Mouse (Mus musculus) ovary, postnatal 10 days (tissue): ENCODE data around the gene Ppp1r3g.
A peak's percentile ranks its signal among the peaks of the same experiment; 100 is the strongest.
"Not testable (repeated sequence)": the region's sequence is repeated elsewhere in the genome, so short reads cannot be mapped to it uniquely, and the experiment has no call there.

Source experiments
- DNase-seq: peaks from one replicate; pipeline ENCODE4 v3.0.0; 2022; ENCODE audit warnings: low spot score

Gene Ppp1r3g

GRCm38 (mm10) chr13:35958539-35958938 is at the start of gene Ppp1r3g:
Gene Ppp1r3g, plus strand, starts transcription at chr13:35958839.
- DNase-seq, result no peak

DNA sequence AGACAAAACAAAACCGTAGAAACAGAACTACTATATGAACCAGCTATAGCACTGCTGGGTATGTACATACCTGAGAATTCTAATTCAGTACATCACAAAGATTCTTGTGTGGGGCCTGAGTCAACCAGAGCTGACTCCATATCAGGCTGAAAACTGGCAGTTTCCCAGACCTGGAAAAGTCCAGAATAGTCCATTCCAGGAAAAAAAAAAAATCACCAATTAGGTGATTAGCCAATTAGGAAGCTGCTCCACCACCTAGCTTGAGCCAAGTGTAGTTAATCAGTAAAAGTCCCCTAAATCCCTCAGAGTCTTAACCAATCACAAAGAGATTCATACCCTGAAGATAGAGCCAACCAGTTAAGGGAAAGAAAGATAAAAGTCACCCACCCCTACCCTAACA is 47.2 kb upstream of the Ppp1r3g start:
- no peak for DNase-seq

- no peak for DNase-seq
Observed at GRCm38 (mm10) chr13:35937991-35938390, 20.6 kb upstream of the Ppp1r3g start.

GRCm38 (mm10) chr13:35939871-35940665 is 18.6 kb upstream of the Ppp1r3g start:
- no peak for DNase-seq

DNA sequence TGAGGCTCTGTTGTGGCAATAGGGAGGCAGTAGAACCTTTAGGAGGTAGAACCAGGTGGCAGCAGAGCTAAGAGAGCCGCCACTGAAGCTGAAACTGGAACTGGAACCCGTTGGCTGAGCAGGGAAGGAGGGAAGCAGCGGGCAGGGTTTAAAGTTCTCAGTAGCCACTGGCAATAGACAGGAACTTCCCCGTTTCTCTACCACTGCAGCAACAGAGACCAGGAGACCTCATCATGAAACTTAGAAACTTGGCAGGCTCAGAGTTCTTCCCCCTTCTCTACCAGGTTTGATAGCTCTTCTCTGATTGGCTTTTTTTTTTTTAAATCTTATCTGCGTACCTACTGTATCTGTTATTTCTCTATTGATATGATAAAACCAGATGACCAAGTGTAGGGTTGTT is 17.7 kb upstream of the Ppp1r3g start:
- DNase-seq, result no peak

DNA sequence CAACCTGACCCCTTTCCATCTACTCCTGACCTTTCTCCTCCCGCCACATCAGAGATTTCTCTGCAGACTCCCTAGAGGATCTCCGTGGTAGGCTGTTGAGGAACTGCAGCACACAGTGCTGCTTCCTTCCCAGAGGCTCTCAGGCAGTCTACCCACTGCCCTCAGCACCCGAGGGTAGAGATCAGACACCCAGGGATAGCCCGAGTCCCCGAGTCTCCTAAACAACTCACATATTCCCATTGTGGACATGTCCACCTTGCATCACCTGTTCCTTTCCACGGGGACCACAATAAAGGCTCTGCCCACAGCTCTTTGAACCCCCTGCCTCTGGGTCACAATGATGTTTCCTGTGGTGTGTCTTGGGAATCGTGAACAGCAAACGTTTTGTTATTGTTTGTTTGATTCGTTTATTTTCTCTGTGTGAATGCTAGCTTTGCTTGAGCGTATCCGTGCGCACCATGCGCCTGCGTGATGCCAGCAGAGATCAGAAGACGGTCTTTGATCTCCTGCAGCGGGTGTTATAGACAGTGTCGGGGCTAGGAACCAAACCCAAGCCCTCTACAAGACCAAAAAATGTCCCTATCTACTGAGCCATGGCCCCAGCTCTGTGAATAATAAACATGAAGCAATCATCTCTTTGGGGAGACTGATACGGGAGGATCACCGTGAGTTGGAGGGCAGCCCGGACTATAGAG is 11.8 kb upstream of the Ppp1r3g start:
- no peak for DNase-seq

GRCm38 (mm10) chr13:35947354-35948000 is 11.2 kb upstream of the Ppp1r3g start:
- peak; percentile 45 for DNase-seq

DNA sequence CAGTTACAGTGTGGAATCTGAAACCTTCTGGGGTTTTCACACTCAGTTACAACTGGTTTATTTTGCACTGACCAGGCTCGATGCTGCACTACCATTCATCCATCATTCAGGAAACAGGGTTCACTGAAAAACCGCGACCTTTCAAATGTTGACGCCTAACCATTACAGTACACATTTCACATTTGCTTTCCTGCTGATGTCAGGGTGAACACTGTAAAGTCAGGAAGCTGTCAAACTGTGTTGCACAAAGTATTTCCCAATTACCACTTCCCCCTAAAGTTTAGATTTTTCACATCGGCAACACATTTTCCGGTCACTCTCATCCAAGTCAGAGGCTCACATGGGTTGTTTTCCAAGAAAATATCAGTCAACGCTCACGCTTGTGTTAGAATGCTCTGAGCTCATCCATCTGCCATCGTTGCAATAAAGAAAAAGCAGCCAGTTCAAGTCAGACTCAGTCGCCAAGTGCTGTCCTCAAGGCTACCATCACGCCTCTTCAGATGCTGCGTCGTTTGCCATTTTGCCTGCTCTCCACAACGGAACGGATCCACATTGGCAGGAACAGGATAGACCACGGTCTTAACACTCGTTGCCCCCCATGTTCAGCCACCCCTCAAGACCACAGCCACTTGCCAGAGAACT is 8.7 kb upstream of the Ppp1r3g start:
- DNase-seq, result no peak

DNA sequence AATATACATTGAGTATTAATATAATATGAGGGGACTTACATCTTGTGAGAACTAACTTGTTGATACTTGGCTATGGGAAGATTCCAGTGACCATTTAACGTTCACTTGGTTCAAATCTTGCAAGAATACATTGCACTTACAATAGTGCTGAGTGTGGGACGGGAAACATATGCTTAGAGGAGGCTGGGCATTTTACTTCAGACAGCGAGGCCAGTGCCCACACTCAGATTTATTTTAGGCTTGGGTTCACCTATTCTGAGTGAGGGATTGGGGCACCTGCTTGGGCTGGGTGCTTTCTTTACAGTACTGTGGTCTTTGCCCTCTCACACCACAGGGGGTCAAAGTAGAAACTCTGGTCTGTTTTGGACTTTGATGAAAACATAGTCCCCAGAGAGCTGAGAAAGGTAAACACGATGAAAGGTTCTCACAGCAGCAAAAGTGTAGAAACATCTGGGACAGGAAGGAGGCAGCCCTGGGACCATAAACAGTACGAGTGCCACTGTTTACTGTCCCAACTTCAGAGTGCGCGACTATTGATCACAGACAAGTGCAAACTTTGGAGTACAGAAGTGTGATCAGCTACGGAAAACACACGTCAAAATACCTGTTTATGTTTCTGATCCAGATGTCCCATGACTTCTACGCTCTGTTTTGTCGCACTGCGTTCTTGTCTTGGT is 890 bp downstream of the Ppp1r3g start:
- DNase-seq, result no peak

DNA sequence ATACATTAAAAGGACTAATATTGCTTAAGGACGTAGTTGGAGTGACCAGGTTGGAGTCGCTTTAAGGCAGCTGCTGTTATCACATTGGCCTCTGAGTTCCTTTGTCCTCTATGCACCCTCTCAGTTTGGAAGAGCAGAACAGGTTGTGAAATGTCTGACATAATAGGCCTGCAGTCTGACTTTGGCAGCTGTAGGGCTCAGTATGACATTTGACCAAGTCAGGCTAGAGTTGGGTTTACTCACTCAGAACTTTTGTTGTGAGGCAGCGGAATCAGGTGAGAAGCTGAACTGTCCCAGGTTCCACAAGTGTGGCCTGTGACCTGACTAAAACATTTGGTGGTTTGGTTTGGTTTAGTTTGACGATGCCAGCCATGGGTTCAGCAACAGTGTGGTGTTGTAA is 4.9 kb downstream of the Ppp1r3g start:
- DNase-seq, result no peak

GRCm38 (mm10) chr13:35967690-35968089 is 9.1 kb downstream of the Ppp1r3g start:
- no peak for DNase-seq

DNA sequence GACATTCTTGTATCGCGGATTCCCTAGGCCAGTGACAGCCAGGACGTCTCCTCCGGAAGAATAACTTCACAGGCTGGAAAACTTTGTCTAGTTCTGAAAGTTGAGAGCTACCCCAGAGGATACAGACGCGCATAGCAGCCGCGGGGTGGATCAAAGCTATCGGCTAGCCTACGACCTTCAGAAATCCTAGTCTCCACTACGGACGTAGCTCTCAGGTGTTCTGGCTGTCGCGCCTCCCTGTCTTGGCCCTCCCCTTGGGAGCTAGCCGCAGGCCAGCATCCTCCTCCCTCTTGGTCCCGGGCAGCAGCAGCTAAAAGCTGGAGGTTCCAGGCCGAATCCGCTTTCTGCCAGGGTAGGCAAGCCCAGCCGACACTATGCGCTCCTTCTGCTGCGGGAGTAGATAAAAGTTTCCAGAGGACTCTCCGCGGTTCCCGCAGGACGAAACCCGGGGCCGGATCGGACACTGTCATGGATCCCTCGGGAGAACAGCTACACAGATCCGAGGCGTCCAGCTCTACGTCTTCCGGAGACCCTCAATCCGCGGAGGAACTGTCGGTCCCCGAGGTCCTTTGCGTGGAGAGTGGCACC is 9.6 kb downstream of the Ppp1r3g start:
- DNase-seq, result peak; percentile 7

DNA sequence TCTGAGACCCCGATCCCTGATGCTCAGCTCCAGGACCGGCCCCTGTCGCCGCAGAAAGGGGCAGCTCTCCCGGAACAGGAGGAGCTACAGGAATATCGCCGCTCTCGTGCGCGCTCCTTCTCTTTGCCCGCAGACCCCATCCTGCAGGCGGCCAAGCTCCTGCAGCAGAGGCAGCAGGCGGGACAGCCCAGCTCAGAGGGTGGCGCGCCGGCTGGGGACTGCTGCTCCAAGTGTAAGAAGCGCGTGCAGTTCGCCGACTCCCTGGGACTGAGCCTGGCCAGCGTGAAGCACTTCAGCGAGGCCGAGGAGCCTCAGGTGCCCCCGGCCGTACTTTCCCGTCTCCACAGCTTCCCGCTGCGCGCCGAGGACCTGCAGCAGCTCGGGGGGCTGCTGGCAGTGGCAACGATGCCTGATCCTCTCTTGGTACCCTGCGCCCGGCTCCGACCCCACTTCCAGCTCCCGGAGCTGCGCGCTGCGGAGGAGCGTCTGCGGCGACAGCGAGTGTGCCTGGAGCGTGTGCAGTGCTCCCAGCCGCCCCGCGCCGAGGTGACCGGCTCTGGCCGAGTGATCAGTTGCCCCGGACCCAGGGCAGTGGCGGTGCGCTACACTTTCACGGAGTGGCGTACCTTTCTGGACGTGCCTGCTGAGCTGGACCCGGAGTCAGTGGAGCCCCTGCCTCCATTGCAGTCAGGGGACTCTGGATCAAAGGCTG is 10.2 kb downstream of the Ppp1r3g start:
- DNase-seq, result peak; percentile 9

- DNase-seq, result no peak
Observed at GRCm38 (mm10) chr13:35969431-35969721, 10.7 kb downstream of the Ppp1r3g start.

DNA sequence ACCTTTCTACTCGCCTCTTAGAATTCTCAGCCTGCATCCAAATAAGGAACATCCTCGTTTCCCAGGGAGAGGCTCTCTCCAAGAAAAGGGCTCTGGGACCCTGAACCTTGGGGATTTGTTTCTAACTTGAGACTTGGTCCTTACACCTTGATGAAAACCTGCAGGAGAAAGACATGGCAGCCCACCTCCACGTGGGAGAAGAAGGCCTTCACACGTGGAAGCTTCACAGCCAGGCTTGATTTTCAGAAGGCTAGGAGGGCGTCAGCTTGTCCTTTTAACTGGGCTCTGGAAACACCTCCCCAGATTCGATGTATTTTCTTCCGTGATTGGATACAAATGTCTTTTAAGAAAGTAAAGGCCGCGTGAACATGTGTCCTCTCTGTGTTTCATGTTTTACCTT is 11.2 kb downstream of the Ppp1r3g start:
- DNase-seq, result no peak

GRCm38 (mm10) chr13:35976912-35977311 is 18.3 kb downstream of the Ppp1r3g start:
- DNase-seq, result no peak

GRCm38 (mm10) chr13:35980471-35980870 is 21.8 kb downstream of the Ppp1r3g start:
- DNase-seq, result no peak

GRCm38 (mm10) chr13:35982985-35983384 is 24.3 kb downstream of the Ppp1r3g start:
- DNase-seq, result no peak

DNA sequence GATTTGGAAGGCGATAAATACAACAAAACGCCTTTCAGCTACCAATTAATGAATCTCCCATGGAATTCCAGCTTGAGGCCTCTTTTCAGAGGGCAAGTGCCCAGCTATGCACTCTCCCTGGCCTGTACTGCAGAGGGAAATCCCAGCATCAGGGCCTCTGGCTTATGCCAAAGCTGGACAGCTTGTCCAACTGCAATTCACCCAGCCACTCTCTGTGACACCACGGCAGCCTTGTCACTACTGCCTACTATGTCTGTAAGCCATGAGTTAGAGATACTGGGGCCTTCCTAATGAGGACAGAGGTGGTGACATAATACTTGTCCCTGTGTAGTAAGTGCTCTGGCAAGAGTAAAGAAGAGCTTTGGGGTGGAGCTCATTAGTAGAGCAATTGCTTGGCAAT is 30.7 kb downstream of the Ppp1r3g start:
- no peak for DNase-seq

DNA sequence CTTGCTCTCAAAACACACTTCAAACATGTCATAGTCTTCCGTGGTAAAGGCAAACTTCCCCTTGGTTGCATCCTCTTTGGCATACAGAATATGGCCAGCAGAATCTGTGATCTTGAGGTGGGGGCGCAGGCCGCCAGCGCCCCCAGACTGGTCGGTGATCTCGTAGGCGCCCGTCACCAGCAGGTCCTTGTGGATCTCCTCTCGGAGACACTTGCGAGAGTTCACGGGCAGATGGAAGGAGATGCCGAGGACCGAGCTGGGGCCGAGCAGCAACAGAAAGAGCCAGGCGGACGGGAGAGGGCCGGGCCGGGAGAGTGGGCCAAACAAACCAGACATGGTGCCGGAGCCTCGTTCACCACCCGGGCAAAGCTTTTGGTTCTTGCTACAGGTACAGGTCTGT is 32.5 kb downstream of the Ppp1r3g start:
- DNase-seq, result not testable (repeated sequence)

DNA sequence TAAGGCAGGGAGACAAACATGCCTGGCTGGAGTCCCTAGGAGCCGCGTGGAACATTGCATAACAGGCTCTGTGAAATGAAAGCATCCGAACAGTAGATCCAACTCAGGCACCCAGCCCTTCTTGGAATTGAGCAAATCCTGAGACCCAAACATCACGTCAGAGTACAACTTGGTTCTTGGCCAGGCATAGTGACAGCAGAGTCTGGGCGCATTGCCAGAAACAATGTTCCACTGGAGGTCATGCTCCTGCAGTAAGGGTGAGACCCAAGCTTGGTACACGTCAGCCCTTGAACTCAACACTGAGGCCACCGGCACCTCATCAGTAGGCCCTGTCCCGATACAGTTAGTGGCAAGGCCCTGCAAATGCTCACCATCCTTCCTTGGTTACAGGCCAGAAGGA is 35.4 kb downstream of the Ppp1r3g start:
- no peak for DNase-seq
